Mouse (Mus musculus) kidney, postnatal 25 days (tissue): ENCODE results near the gene Flt4.

Experiments used
- DNase-seq, 2 experiments: peaks; one replicate each; pipeline ENCODE4 v3.0.0; 2021; ENCODE audit warnings: mixed read lengths in 2 of 2

Flt4 gene

DNA sequence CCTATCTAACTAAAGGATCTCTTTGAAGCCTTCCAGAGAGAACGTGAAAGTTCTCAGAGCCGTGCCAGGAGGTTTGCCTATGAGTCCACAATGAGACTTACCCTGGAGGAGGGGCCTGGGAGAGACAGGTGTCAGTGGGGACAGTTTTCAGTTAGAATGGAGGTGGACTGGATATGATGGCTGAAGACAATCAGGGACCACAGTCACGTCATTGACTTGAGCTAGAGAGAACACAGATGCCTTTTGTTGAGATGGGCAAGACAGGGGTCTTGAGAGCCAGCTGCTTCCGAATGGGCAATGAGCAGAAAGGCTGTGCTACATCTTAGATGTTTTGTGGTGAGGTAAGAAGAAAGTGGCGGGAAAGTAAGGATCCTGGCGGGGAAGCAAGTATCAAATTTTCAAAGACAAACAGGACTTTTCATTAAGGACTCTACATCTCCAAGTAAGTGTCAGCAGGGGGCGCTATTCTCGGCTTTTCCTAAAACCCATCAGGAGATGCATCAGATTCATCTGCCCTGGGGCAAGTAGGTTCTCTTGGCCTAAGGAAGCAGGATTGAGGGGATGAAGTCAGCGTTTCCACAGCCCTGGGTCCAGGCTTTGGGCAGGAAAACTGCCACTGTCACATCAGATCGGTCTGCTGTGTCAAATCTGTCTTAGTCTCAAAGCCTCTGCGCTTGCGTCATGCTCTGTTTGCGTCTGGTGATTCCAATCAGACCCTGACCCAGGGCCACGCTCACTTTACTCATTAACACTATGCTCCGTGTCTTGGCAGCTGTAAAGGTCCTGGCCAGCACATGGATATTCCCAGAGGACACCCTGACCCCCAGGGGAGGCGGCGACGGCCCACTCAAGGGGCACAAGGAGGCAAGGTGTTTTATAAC is 41.3 kb downstream of the Flt4 start:
- peak; percentile 63 to 89 for DNase-seq

GRCm38 (mm10) chr11:49650994-49651761 is 42.1 kb downstream of the Flt4 start:
- DNase-seq: no peak

DNA sequence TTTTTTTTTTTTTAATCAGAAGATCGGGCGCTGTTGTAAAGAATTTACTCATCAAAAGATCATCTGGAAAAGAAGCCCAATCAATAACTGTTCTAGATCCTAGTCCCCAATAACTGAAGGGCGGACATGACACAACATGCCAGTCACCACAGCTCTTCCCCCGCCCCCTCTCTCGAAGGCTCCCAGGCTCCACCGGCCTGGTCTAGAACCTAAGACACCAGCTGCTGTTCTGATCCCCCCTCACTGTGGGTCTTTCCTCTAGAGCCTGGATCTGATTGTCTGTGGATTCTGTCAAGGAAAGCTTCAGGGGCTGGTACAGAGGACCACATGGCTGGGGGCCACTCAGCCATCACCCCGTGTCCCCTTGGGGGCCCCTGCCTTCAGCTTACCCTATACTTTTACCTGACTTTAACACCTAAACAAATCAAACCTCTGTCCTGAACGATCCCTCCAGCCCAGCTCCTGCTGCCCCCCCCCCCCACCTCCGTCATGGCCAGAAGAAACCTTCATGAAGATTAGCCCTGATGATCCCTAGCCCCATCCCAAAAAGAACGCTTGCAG is 42.8 kb downstream of the Flt4 start:
- DNase-seq: no peak

DNA sequence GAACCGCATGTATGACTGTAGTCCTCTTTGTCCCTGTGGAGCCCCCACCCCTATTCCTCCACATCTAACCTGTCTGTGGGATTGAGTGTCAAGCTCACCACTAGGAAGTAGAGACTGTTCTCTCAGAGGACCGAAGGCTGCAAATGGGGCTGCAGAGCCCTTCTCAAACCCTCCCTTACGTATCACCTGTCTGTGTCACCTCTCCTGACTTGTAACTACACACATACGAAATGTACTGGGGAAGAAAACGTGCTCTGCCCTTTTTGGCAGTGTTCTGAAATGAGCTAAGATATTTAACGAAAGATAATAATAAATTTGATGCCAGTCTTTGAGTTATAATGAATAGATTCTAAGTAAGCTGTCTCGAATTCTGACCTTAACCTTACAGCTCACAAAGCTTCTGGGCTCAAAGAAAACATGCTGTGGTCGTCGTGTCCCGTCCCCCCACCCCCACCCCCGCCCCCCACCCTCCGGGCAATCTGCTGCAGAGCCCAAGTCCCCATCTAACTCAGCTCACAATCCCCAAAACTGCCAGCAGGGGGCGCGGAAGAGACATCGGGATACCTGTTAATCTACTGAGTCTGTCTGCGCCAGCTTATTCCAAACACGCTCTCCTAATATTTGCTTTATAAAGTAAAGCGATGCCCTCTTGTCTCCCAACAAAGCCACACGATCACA is 43.5 kb downstream of the Flt4 start:
- peak; percentile 86 to 95 for DNase-seq

GRCm38 (mm10) chr11:49653079-49653408 is 44.0 kb downstream of the Flt4 start:
- no peak for DNase-seq

GRCm38 (mm10) chr11:49654651-49655050 is 45.6 kb downstream of the Flt4 start:
- DNase-seq: no peak

DNA sequence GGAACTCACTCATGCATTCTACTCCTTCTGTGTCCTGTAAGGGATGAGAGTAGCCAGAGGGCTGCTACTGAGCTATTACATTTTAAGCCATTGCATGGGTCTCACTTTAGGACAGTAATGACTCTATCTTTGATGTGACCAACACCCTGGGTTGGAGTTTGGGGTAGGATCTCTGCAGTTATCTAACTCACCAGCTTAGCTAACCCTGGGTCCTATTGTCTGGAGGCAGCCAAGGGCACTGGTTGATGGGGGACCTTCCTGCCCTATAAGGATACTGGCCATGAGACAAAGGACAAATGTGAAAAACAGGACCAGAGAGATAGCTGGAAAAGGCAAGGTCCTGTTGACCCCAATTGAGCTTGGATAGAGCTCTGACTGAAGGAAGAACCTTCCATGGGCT is 46.4 kb downstream of the Flt4 start:
- no peak for DNase-seq

GRCm38 (mm10) chr11:49658065-49658464 is 49.0 kb downstream of the Flt4 start:
- no peak for DNase-seq

DNA sequence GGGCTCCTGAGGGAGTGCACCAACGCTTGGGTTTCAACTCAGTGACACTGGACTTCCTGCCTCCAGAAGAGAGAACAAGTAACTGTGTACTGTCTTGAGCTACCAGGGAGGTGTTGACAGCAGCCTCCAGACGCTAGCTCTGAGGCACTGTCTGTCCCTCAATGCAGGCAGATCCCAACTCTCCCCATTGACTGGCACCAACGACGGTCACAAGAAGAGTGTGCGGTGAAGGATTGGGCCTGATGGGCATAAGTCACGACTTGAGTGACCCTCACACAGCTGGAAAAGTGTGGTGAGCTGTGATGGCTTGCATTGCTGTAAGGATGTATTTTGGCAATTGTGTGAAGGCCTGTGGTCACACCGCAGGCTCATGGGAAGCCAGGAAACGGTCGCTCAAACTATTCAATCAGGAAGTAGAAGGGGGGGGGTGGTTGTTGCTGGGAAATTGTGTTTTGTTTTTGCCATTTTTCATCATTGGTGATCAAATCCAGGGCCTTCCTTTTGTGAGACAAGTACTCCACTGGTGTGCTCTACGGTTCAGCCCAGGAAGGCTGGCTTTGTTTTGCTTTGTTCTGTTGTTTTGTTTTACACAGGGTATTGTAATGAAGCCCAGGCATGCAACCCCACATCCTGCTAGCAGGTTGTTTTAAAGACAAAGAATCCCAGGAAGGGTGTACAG is 49.9 kb downstream of the Flt4 start:
- DNase-seq: no peak

- DNase-seq: no peak
Observed at GRCm38 (mm10) chr11:49659470-49659799, 50.4 kb downstream of the Flt4 start.

DNA sequence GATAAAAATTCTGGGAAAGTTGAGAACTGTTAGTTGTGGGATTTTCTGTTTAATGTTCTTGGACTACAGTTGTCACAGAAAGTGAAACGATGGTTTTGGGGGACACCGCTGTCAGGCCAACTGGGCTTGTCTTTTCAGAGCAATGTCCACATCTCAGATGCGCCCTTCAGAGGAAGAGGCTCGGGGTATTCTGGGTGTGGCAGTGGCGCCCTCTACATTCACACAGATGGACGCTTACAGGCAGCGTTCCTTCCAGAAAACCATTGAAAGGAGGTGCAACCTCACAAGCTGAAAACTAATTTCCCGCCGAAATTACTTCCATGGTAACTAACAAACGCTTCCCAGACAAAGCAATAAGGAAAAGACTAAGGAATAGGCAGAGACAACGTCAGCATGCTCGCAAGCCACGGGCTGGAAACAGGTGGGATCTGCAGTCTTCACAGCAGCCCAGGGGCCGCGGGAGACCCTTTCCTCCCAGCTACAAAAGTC is 53.3 kb downstream of the Flt4 start:
- DNase-seq: no peak

DNA sequence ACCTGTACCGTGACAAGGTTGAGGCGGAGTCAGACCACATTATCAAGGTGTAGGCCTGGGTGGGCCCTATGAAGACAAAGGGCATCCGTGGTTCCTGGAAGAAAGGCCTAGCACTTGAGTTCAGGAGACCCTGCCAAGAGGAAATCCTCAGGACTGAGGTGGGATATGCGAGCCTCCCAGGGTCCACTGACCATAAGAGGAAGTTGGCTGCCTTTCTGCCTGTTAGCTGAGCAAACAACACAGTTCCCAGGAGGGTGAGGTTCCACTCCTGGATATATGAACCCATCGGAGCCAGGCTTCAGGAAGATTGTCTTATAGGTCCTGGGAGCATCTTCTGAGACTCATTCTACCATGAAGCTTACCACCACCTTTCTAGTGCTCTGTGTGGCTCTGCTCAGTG is 54.2 kb downstream of the Flt4 start, which contains the start of gene Scgb3a1:
Scgb3a1 (plus strand) TSS at position 301 of the 400 bp plus-strand sequence.
- no peak for DNase-seq

- DNase-seq: no peak
Observed at GRCm38 (mm10) chr11:49664262-49665140, 55.4 kb downstream of the Flt4 start.

- no peak for DNase-seq
Observed at GRCm38 (mm10) chr11:49665462-49665861, 56.4 kb downstream of the Flt4 start.

- no peak for DNase-seq
Observed at GRCm38 (mm10) chr11:49673433-49673832, 64.4 kb downstream of the Flt4 start.

DNA sequence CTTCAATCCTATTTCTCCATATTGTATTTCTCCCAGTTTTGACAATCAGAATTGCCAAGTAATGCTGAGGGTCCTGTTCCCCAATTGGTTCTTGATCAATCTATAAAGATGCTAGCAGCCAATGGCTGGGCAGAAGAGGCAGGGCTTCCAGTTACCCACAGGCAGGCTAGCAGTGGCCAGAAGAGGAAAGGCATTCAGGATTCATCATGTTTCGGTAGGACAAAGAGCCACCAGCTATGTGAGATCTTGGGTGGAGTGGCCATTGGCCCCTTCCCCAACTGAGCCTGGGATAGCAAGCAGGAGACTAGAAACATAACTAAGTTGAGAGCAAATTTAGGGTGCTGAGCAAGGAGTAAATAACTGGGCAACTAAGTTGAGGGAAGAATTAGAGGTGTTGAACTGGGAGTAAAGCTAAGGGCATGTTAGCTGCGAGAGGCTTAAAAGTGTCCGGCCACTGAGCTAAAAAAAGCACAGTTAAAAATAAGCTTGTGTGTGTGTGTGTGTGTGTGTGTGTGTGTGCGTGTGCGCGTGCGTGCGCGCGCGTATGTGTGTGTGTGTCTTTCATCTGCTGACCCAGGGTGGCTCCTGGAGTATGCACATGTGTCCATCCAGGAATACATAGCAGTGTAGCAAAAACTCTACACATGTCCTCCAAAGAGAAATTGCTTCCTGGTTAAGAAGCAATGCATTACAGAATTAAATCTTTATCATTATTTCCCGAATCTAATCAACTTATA is 75.3 kb downstream of the Flt4 start:
- no peak for DNase-seq

DNA sequence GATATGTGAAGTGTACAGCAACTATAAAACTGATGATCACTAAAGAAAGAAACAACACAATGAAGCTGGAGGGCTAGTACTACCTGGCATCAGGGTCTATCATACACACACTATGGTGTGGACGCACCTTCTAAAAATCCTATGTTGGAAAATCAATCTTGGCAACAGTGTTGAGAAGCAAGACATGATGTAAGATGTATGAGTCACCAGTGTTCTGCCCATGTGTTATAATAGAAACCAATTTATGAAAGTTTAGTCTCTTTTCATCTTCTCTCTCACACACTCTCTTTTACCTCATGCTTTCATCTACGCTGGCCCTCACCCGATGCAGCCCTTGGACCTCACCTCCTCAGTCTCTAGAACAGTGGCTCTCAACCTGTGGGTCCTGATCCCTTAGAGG is 86.0 kb downstream of the Flt4 start:
- no peak for DNase-seq

- peak; percentile 50 to 61 for DNase-seq
Observed at GRCm38 (mm10) chr11:49695695-49696094, 86.6 kb downstream of the Flt4 start.

DNA sequence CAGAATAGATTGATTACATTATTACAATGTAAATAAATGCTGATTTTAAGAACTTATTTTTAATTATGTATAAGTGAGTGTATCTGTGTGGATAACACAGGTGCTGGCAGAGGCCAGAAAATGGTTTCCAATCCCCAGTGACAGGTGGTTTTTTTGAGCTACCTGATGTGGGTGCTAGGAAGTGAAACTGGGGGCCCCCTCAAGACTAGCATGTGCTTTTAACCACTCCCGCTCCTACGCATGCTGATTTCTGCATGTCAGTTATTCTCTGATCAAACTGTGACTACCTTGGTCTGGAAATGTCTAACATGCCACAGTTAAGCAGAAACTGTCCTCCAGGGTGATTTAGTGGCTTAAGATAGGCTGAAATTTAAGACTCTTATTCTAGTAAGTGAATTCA is 87.4 kb downstream of the Flt4 start:
- DNase-seq: no peak

- DNase-seq: no peak
Observed at GRCm38 (mm10) chr11:49697779-49698178, 88.7 kb downstream of the Flt4 start.

DNA sequence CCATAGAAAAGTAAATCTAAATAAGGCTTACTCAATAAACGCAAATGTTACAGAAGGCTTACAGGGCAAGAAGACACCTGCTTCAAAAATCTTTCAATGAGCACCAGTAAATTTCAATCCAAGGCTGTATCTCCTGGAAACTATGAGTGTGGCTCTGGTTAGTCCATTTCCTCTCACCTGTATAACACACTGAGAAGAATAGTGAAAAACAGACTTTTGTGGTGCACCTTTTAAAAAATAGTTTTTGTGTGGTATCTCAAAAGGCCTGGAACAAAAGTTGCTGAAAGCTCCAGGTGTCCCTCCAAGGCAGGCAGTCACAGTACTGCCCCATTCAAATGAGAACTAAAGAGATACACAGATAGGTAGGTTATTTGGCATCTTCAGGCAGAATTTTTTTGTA is 90.0 kb downstream of the Flt4 start:
- DNase-seq: no peak
